Mouse (Mus musculus) kidney, postnatal 36 days (tissue): Measurements from ENCODE around the gene Tm9sf2.
"Not testable (repeated sequence)": the region's sequence is repeated elsewhere in the genome, so short reads cannot be mapped to it uniquely, and the experiment has no call there.

Source experiments
- DNase-seq, 2 experiments: peaks; one replicate each; pipeline ENCODE4 v3.0.0; 2021 to 2022; ENCODE audit warnings: mixed read lengths in 2 of 2

Tm9sf2 gene

GRCm38 (mm10) chr14:122101890-122102289 lies 4.9 kb upstream of the Tm9sf2 start:
- DNase-seq = not testable (repeated sequence)

- peak; percentile 98 for DNase-seq
These were observed 2.0 kb upstream of the Tm9sf2 start for GRCm38 (mm10) chr14:122104881-122105280.

GRCm38 (mm10) chr14:122105391-122106285 lies 1.2 kb upstream of the Tm9sf2 start:
- no peak for DNase-seq

- DNase-seq = peak; percentile 66 to 78
These were observed 810 bp downstream of the Tm9sf2 start for GRCm38 (mm10) chr14:122107481-122108214.

GRCm38 (mm10) chr14:122111681-122112080 lies 4.8 kb downstream of the Tm9sf2 start:
- no peak for DNase-seq

- no peak for DNase-seq
These were observed 5.5 kb downstream of the Tm9sf2 start for GRCm38 (mm10) chr14:122112311-122112710.

- peak in 1 of 2 experiments; percentile 47 for DNase-seq
These were observed 9.4 kb downstream of the Tm9sf2 start for GRCm38 (mm10) chr14:122116200-122116599.

GRCm38 (mm10) chr14:122130111-122130797 lies 23.4 kb downstream of the Tm9sf2 start:
- DNase-seq = peak; percentile 31 to 54

- no peak for DNase-seq
These were observed 24.8 kb downstream of the Tm9sf2 start for GRCm38 (mm10) chr14:122131644-122132043.

GRCm38 (mm10) chr14:122136368-122136928 lies 29.6 kb downstream of the Tm9sf2 start:
- DNase-seq = no peak

GRCm38 (mm10) chr14:122137234-122137633 lies 30.4 kb downstream of the Tm9sf2 start:
- no peak for DNase-seq

- DNase-seq = no peak
These were observed 33.3 kb downstream of the Tm9sf2 start for GRCm38 (mm10) chr14:122140126-122140525.

GRCm38 (mm10) chr14:122143585-122144269 lies 36.9 kb downstream of the Tm9sf2 start:
- no peak for DNase-seq

- no peak for DNase-seq
These were observed 38.5 kb downstream of the Tm9sf2 start for GRCm38 (mm10) chr14:122145374-122145773.

- no peak for DNase-seq
These were observed 43.8 kb downstream of the Tm9sf2 start for GRCm38 (mm10) chr14:122150616-122151015.

- DNase-seq = no peak
These were observed 50.9 kb downstream of the Tm9sf2 start for GRCm38 (mm10) chr14:122157738-122158137.

- no peak for DNase-seq
These were observed 54.1 kb downstream of the Tm9sf2 start for GRCm38 (mm10) chr14:122160916-122161315.

GRCm38 (mm10) chr14:122168912-122169311 lies 62.1 kb downstream of the Tm9sf2 start:
- no peak for DNase-seq

- no peak for DNase-seq
These were observed 63.5 kb downstream of the Tm9sf2 start for GRCm38 (mm10) chr14:122170202-122170781.

- peak; percentile 44 to 50 for DNase-seq
These were observed 64.2 kb downstream of the Tm9sf2 start for GRCm38 (mm10) chr14:122171031-122171430.

GRCm38 (mm10) chr14:122176263-122176798 lies 69.5 kb downstream of the Tm9sf2 start:
- no peak for DNase-seq
